Mouse (Mus musculus) adipocyte (in vitro differentiated cells): Measurements from ENCODE around the gene Zfp541.

Source experiments
- DNase-seq: peaks from one replicate; pipeline ENCODE4 v3.0.0-alpha.2; 2016; ENCODE audit warnings: low spot score

The Zfp541 gene

DNA sequence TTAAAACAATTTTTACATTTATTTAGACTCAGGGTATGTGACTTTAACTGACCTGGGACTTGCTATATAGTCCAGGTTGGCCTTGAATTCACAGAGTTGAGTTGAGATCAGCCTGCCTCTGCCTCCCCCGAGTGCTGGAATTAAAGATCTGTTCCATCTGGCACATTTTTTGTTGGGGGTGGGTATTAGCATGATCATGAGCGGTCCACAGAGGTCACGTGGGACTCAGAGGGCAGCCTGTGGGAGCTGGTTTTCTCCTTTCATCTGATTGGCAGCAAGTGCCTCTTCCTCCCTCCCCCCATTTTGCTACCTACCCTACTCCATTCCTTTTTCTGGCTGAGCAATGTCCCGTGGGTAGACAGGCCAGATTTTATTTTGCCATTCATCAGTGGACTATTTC is 19.0 kb downstream of the Zfp541 start:
- no peak for DNase-seq

DNA sequence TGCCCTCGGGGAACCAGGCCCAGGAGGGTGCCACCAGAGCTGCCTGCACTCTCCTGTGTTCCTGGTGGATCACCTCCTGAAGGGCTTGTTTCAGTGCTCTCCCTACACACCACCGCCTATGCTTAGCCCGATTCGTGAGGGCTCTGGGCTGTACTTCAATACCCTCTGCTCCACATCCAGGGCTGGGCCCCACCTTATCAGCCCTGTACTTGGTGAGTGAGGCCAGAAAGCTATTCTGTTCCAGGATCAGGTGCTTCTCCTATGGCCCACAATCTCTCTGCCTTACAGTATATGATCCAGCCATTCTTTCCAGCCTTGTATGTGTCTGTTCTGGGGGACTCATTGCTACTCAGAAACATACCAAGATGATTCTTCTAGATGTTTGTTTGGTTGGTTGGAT is 21.7 kb downstream of the Zfp541 start:
- no peak for DNase-seq

DNA sequence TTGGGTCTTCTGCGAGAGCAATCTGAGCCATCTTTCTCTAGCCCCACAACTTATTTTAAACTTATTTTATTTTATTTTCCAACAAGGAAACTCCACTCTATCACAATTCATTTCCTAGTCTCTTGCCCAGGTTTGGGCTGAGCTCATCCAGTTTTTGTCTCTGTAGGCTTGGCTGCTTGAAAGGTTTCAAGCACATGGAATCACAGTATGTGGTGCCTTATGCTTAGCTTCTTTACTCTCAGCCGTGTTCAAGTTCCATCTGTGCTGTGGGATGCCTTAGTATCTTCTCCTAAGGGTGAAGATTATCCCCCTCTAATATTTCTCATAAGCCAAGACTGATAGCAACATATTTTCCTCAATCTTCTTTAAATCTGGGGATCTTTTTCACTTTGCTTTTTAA is 26.0 kb downstream of the Zfp541 start:
- no peak for DNase-seq

DNA sequence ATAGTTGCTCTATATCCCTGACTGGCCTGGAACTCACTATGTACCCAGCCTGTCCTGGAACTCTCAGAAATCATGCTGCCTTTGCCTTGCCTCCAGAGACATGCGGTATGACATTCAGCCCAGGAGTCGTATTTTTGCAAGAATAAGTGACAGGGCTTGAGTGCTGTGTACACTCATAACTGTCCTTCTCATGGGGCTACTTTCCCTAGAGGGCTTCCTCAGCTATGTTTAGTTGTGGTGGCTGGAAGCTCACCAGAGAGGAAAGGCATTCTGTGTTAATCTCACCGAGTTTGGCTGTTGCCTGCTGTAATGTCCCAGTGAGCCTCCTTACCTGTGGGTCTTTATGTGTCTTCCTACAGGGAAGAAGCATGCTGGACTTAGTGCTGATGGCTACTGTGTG is 33.0 kb downstream of the Zfp541 start:
- DNase-seq, result no peak

DNA sequence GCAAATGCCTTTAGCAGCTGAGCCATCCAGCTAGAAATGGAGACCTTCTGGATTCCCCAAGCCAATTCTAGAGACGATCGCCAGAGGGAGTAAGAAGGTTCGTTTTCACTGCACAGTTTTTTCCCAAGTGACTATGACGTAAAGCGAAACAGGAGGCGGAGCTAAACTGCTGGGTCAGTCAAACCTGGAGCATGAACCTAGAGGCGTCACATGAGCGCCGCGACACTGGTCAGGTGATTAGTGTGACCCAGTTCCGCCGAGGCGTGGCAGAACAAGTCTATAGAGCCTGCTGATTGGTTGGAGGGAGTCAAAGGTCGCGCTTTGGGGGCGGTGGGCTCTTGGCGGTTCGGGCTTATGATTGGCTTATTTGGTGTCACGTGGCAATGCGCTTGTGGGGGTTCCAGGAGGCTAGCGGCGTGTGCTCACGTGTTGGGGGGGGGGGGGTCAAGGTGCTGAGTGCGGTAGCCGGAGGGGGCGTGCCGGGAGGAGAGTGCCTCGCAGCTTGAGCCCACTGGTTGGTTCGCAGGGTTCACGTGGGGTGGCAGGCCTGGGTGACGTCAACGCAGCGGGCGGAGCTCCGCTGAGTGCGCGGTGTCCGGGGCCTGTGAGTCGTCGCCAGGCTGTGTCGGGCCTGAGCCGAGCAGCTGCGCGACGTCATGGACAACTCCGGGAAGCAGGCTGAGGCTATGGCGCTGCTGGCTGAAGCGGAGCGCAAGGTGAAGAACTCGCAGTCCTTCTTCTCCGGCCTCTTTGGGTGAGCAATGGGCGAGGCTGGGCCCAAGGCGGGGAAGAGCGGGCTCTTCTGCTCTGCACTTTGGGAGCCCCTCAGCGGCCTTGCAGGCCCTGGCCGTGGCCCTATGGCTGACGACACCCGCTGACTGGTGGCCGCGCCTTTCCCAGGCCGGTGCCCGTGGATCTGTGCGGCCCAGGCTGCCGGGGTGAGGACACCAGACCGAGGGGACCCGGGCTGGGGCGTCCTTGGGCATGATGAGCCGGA is 36.7 kb downstream of the Zfp541 start, which contains the start of gene Napa:
Gene Napa, plus strand, starts transcription at position 438 of the 997 bp plus-strand sequence.
- peak; percentile 99 for DNase-seq

DNA sequence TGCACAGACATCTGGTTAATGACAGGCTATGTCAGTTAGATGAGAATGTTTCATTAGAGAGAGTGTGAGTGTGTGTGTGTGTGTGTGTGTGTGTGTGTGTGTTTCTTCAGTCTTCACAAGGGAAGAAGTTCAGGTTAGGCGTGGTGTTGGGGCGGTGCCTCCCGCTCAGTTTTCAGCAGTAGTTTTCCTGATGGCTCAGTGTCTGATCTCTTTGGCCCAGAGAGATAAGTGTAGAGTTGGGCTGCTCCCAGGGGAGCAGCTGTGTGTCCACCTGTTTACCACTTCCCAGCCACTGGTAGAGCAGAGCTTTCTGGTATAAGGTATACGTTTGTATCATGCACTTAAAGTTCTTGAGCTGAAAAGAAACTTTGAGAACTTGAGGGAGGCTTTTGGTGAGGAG is 38.3 kb downstream of the Zfp541 start:
- no peak for DNase-seq

DNA sequence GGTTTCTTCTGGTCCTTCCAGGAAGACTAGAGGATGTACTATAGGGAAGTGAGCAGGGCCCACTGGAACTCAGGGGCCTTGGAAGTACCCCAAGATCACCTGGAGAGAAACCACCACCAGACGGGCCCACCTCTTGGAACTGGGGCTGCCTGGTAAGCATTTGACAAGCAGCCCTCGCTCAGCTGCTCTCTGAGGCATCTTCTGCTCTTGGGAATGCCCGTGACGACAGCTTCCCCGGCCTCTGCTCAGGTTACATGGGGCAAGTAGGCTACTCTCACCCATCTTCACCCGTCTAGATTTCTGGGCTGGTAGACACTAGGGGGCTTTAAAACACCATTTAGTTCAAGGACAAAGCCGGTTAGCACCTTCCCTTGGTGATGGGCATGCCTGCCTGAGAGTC is 39.5 kb downstream of the Zfp541 start:
- no peak for DNase-seq

DNA sequence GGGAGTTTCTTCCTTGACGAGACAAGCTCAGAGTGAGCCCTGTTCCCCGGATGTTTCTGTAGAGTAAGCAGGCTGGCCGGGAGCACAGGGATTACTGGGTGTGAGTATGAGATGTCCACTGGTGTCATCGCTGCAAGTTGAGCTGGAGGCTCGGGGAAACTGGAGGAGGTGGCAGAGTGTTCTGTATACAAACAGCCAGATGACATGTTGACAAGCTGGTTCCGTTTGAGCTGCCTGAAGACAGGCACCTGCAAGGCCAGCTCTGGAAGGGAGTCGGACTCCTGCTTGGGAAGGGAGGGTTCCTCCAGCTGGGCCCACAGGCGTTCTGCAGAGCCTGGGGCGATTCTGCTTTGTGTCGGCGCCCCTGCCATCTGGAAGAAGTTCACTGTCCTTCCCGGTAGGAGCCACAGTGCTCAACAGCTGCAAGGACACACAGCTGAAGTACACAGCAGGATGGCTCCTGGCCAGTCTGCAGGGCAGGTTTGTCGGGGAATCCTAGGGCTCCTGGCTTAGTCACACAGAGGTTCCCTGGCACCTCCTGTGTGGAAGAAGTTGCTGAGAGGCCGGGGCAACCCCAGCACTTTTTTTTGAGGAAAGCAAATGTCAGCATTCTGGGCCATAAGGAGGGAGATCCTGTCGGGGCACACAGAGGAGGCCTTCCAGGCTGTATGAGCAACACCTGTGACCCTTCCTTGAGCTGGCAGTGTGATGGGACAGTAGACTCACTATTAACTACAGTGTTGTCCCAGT is 40.3 kb downstream of the Zfp541 start:
- no peak for DNase-seq

DNA sequence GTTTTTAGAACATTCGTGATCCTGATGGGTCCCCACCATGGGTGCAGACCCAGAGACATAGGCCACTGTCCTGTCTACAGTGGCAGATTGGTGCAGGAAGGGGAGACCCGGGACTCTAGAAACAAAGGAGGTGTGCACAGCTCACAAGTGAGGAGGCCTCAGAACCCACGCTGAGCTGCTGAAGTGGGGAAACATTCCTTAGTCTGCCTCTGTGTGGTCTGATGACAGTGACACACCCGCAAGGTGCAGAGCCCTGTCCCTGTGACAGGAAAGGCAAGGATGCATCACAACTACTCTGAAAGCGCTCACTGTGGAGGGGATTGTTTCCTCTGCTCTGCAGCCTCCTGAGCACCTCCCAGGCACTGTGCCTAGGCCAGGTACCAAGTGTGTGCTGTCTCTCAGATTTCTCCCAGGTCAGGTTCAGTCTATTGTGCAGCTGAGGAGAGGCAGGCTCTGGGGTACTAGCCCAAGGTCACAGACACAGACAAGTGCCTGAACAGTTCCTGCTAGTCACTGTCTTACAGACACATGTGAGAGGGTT is 41.1 kb downstream of the Zfp541 start:
- no peak for DNase-seq

DNA sequence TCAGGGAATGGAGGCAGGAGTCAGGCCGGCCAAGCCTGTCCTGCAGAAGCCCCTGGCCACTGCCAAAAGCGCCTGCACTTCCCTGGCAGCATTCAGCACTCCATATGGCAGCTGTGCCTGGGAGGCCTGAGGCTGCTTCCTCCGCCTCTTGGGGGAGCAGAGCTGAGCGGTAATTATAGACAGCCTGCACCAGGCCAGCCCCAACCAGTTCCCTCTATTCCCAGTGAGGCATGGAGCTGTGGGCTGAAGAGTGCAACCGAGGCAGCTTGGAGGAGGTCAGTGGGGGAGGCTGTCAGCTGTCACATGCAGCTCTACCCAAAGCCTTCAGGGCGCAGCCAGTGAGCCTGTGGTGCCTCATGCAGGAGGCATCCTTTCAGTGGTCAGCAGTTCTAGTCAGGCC is 42.1 kb downstream of the Zfp541 start:
- peak; percentile 57 for DNase-seq

DNA sequence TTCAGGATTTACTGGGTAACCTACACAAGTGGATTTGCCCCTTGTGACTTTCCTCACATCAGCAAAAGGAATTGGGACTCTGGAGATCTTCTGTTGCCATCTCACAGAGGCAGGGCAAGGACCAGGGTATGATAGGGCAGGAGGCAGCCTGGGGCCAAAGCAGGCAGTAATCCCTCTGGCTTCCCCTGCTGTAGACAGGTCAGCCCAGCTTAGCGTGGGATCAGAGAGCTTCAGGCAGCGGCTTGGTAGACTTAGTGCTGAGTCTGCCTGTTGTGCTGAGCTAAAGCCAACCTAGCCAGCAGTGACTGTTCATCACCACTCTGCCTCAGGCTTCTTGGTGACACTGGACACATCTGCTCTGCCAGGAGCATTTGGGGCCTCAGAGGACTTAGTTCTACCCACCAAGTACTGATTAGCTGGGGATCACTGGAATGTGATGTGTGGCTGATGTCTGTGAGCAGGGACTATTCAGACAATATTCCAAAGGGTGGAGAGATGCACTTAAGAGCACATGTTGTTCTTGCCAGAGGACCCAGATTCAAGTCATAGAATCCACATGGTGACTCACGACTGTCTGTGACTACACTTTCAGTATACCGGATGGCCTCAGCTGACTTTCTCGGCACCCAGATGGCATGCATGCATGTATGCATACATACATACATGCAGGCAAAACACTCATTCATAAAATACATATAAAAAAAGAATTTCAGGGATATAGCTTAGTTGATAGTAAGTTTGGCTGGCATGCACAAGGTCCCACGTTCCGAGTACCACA is 43.2 kb downstream of the Zfp541 start:
- DNase-seq, result no peak

DNA sequence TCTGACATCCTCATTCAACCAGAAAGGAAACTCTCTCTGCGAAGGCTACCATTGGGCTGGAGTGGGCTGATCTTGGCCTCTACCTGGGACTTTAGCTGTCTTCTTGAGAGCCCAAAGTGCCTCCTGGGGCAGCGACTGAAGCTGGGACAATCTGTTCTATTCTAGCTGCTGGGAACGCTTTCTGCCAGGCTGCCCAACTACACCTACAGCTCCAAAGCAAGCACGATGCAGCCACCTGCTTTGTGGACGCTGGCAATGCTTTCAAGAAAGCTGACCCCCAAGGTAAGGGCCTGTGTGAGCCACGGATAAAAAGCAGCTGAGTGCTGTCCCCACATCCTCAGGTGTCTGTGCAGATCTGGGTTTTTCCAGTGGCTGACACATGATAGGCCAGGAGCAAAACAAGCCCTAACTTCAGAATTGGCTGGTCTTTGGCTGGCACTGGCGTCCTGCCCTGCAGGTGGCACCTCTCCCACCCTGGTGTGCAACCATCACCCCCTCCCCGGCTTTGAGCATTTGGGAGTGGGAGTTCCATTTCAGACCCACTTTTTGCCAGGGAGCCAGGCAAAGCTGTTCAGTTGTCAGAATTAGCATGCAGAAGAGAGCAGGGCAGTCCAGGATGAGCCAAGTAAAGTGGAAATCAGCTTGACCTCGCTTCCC is 47.4 kb downstream of the Zfp541 start:
- DNase-seq, result no peak

DNA sequence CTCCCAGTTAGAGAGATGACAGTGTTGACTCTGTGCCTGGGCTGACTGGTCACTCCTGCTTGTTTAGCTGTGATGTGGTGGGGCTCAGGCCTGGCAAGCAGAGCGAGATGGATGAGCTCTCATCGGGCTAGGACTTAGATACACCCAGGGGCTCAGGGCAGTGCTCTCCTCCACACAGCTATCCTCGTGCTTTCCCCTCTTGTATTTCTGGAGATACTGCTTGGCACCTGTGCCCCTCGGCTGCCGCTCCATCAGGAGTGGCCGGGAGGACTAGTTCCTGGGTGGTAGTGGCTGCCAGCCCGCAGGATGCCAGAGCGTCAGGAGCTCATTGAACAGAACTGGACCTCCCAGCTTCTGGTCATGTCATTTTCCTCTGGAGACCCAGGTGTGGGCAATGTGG is 48.5 kb downstream of the Zfp541 start:
- no peak for DNase-seq

DNA sequence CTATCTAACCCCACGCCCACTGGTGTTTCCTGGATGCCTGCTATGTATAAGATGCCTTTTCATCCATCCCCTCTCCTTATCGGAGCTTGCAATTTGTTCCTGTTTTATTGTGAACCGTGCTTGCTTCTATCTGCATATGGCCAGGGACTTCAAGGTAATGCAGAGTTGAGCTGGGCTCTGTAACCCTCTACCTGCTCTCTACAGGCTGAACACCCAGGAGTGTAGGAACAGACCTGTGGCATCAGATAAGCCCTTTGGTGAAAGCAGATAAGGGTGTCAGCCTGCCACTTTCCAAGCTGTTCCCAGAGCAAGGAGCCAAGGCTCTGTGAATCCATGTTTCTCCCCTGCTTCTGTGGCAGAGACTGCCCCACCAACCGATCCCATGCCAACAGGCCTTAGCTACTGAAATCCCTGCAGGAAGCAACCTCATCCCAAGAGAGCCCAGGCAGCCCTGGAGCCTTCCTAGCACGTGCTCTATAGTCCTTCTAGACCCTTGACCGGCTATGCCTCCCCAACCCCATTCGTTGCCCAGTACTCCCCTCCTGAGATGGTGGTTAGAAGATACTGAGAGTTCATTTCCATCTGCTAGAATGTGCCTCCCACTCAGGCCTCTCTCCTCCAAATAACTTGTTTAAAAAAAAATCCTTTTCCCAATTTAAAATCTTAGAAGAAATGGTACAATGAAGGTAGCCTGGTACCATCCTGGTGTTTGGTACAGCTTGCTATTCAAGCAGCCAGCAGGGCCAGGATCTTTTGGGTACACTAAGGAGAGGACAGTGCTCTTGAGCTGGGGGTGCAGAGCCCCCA is 49.9 kb downstream of the Zfp541 start:
- DNase-seq, result no peak

DNA sequence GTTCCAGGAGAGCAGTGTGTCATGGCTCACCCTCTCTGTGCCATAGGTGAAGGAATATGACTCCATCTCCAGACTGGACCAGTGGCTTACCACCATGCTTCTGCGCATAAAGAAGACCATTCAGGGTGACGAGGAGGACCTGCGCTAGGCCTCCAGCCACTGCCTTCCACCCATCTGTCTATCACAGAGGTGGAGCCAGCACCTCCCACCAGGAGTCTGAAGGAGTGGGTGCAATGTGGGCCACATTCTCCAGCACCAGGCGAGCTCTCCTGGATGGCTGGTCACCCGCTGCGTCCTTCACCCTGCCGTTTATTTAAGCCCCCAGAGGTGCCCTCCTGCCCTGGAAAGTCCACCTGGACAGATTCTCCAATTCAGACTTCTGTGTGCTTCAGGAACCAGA is 54.8 kb downstream of the Zfp541 start:
- DNase-seq, result no peak

DNA sequence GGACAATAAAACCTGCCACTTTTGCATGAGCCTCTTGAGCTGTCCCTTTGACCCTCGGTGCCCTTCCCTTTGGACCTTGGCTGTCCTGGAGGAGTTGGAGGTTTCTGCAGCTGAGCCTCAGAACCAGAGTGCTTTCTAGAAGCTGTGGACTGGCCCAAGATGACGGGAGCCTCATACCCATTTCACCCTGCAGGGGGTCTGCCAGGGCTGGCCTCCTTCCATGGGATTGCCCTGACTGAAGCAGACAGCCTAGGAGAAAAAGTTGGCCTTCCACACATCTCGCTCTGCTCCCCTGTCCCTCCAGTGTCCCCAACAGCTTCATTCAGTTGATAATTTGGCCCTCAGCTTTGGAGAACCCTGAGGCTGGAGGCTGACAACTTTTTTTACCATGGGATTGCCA is 55.5 kb downstream of the Zfp541 start:
- DNase-seq, result no peak

DNA sequence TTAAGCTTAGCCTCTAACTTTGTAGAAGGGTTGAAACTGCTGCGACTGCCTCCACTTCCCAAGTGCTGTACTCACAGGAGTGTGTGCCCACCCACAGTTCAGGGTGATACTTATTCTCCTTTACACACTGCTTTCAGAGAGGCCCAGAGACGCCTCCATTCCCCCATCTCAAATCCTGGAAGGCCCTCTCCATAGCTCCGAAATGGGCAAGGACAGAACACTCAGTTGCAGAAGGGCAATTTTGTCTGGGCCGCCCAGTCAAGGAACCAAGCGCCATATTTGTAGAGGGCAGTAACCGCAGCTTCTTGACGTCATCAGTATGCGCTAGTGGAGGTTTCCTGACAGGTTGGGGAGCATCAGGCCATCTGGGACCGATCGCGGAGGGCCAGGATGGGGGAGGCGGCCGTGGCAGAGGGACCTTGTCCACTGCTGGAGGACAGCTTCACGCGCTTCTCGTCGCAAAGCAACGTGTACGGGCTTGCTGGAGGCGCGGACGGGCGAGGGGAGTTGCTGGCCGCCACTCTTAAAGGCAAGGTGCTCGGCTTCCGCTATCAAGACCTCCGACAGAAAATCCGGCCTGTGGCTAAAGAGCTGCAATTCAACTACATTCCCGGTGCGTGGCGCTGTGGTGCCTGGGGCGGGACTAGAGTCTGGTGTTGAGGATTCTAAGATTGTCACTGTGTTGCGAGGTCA is 58.1 kb downstream of the Zfp541 start, which contains the start of gene Kptn:
Gene Kptn, plus strand, starts transcription at position 327 of the 693 bp plus-strand sequence.
- DNase-seq, result peak; percentile 89

DNA sequence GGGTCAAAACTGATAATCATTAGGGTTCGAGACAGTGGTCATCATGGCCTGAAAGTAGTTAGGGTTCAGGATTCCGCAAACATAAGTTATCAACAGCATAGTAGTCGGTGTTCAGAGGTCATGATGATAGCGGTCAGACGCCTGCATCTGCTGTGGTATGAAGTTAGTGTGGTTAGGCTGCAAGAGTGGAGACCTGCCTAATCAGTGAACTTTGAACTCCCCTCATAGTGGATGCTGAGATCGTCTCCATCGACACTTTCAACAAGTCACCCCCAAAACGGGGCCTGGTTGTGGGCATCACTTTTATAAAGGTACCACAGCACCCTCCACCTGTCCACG is 58.6 kb downstream of the Zfp541 start:
- no peak for DNase-seq

DNA sequence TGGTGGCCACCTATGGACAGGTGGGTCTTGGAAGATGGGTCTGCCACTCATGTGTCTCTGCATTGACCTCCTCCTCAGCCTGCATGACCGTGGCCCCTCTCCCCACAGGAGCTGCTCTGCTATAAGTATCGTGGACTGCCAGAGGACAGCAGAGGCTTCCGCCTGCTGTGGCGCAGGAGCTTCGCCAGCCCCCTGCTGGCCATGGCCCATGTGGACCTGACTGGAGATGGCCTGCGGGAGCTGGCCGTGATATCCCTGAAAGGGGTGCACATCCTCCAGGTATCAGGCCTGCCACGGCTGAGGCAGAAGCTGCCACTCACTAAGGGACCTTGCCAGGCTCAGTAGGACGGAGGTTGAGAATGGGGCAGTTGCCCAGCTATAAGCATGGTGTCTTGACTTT is 64.2 kb downstream of the Zfp541 start:
- no peak for DNase-seq

DNA sequence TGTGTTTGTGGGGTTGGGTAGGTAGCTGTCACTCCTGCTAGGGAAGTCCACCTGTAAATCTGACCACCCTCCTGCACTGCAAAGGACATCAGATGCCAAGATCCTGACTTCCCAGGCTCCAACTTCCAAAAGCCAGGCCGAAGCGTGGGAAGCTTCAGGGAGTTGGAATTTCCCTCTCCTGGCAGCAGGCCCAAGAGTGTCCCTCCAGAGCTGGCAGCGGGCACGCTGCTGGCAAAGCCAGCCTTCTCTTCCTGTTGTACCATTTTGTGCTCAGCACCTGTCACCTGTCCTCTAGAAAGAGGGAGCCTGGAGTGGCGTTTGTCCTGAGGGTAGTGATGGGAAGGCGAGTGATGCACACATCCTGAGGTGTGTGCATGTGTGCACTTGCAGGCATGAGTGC is 66.7 kb downstream of the Zfp541 start:
- no peak for DNase-seq
